Mouse (Mus musculus) adipocyte (in vitro differentiated cells): ENCODE measurements around the gene Galnt7.
"Not testable (repeated sequence)": the region's sequence is repeated elsewhere in the genome, so short reads cannot be mapped to it uniquely, and the experiment has no call there.

Experiments
- DNase-seq: peaks from one replicate; pipeline ENCODE4 v3.0.0-alpha.2; 2016; ENCODE audit warnings: low spot score

Gene Galnt7

DNA sequence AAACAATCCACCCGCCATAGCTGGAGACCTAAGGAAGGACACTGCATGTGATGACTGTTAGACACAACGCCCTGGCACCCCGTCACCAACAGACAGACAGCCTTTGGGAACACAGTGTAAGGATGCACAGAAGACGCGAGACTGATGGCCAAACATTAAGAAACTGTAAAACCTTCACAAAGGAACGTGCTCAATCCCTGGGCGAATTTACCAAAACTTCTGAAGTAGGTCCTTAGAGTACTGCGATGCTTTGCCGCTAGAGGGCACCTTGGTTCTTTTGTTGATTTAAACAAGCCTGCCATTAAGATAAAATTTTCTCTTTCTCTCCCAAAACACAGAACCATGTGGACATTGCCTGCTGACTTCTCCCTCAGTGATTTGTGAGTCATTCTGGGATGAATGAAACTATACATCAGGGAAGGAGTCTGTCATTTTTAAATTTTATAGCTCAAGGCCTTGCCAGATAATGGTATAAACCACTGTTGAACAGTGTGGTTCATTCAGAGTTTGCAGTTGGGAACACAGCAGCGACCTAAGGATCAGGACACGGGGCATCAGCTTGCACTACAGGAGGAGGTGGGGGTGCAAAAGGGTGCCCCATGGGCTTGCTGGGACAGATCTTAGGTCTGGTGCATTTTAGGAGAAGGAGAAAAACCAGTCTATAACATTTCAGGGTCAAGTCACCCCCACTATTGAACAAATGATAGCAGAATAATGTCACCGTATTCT, 112.6 kb downstream of the Galnt7 start:
- peak; percentile 81 for DNase-seq

DNA sequence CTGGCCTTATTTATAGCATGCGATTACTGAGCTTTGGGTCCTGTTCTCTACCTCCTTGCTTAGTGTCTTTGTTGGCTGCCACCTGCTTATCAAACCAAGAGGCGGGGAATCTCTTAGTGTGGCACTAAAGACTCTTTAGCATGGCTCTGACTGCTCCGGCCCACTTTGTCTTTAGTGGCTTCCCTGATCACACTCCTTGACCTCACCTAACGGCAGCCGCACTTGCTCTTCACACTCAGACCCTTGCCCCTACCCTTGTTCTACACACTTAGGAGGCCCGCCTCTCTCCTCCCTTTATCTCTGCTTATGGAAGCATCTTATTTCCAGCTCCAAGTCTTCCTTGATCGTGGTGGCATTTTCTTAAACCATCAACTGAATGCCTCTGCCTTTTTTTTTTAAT, 114.2 kb downstream of the Galnt7 start:
- no peak for DNase-seq

DNA sequence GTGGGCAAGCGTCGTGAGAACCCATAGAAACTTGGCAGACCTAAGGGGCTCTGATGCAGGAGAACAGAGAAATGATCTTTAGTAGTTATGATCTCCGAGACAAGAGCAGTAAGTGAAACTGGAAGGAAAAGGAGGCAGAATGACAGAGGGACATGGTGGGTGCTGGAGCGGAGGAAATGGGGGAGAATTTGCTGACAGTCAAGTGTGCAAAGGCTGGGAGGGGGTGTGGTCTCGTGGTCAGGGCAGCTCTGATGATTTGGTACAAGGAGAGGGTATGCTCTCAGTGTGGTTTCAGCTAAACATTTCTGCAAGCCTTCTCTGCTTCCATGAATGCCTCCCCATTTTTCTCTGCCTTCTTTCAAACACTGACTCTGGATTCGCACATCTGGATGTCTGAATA, 116.7 kb downstream of the Galnt7 start:
- no peak for DNase-seq

- no peak for DNase-seq
Measured at GRCm38 (mm10) chr8:57534495-57534894, 118.3 kb downstream of the Galnt7 start.

GRCm38 (mm10) chr8:57533106-57533505, 119.7 kb downstream of the Galnt7 start:
- no peak for DNase-seq

GRCm38 (mm10) chr8:57532223-57532622, 120.6 kb downstream of the Galnt7 start:
- DNase-seq, result peak; percentile 29

DNA sequence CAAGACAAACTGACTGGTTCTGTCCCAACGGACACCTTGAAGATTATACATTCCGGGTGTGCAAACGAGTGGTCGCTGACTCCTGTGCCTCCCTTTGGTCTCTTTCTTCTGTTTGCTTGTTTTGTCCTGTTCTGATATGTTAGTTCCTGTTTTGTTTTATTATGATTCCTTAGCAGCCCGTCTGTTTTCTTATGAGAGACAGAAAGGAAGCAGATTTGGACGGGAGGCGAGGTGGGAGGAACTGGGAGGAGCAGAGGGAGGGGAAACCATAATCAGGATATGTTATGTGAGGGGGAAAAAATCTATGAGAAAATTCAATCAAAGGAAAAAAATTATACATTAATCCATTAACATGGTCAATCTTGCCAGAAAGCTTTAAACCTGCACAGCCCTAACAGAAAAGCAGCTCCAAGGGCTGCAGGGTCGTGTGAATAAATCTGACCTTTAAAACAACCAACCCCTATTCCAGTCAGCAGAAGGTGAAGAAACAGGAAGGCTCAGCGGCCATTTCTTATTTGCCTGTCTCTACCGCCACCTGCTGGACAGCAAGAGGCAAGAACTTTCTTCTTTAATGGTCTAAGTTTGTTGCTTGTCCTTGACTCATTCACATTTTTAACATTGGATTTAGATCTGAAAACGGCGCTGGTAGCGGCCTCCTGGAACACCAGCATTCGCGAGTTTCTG, 122.0 kb downstream of the Galnt7 start:
- DNase-seq, result peak; percentile 90

DNA sequence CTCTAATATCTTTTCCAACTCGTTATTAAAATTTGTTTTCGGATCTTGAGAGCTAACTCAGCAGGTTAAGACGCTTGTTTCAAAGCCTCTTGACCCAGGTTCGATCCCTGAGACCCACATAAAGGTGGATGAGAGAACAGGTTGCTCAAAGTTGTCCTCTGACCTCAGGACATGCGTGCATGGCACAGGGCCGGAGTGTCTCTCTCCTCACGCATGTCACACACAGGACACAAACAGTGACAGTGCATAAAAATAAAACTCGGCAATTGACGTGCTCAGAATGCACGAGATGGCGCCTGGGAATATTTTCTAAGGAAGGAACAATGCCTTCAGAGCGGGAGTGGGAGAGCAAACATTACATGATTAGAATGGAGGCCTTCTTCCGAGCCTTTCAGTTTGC, 122.6 kb downstream of the Galnt7 start:
- no peak for DNase-seq

DNA sequence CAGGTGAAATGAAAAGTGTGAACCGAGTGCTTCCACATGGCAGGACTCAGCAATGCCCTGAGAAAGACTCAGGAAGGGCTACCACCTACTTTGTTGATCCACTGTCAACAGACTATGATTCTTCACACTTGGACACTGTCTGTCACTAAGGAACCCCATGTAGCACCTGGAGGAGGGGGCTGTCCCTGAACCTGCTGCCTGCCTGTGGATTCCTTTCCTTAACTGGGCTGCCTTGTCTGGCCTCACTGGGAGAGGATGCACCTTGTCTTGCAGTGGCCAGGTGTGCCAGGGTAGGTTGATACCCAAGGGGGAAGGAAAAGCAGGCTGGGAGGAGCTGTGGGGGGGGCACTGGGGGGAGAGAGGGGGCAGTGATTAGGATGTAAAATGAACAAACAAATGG, 124.8 kb downstream of the Galnt7 start:
- DNase-seq, result no peak

- DNase-seq, result no peak
Measured at GRCm38 (mm10) chr8:57520186-57520786, 132.5 kb downstream of the Galnt7 start.

- DNase-seq, result no peak
Measured at GRCm38 (mm10) chr8:57517723-57518122, 135.1 kb downstream of the Galnt7 start.

DNA sequence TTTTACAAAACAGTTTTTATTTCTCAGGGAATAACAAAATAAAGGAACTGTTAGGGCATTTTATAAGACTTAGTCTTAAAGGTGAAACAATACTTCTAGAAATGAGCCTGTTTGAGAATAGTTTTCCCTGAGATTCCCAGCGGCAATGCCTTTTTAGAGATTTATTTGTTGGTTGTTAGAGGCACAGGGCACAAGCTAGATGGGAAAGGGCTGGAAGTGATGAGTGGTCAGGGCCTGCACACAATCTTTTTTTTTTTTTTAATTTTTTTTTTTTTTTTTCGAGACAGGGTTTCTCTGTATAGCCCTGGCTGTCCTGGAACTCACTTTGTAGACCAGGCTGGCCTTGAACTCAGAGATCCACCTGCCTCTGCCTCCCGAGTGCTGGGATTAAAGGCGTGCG, 136.1 kb downstream of the Galnt7 start:
- not testable (repeated sequence) for DNase-seq

GRCm38 (mm10) chr8:57513178-57513661, 139.6 kb downstream of the Galnt7 start:
- not testable (repeated sequence) for DNase-seq

GRCm38 (mm10) chr8:57512141-57513056, 140.4 kb downstream of the Galnt7 start:
- peak; percentile 40 for DNase-seq

GRCm38 (mm10) chr8:57511316-57512118, 141.3 kb downstream of the Galnt7 start, which contains the start of gene Hmgb2:
Hmgb2 (plus strand) TSS chr8:57511907.
- peak; percentile 99 for DNase-seq

DNA sequence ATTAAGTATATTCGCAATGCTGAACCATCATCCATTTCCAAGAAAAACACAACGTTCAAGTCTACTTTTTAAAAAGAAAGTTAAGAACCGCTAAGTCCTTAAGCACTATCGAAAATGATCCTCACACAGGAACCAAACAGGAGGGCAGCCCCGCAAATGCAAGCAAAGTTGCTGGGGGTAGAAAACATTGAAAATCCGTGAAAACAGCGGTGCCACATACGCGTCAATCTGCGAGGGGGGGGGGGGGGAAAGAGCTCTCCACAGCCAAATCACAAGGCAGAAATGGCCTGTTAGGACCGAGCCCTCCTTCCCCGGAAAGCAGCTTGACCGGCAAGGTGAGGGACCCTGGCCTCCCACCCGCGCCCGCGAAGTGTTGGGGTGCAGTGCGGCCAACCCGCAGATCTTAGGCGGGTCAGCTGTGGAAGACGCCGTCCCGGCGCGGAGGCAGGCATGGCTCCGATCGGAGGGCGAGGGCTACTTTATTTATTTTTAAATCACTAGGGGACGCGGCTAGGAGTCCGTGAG, 142.0 kb downstream of the Galnt7 start:
- no peak for DNase-seq

DNA sequence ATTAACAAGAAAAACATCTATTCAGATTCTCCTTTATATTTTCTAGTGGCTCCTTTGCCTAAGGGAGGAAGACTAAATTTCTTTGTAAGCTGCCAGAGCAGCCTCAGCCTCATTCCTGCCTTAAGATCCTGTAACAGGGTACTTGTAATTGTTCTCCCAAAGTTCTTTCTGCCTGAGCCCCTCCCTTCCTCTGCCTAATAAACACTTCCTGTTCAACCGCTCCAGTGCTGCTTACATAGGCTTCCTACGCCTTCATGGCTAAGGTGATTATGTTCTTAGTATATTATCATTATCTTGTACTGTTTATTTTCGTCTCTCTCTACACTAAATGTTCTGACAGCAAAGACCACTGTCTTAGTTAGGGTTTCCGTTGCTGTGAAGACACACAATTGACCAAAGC, 144.2 kb downstream of the Galnt7 start:
- no peak for DNase-seq

DNA sequence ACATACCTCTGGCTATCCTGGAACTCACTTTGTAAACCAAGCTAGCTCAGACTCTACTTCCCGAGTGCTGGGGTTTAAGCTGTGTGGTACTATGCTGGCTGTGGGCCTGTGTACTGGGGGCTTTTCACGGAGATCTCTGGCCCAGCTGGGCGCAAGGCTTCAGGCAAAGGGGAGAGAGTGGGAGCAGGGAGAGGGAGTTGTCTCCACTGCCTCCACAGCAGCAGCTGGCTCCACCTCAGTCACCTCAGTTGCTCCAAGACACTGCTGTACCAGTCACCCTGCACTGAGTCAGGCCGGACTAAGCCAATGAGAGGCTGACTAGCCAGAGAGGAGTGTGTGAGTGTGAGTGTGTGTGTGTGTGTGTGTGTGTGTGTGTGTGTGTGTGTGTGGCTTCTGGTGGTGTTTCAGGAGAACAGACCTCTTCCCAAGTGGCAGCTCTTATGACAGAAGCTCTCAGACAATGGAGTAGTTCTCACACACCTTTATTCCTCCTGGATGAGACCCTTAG, 145.2 kb downstream of the Galnt7 start:
- DNase-seq, result no peak

DNA sequence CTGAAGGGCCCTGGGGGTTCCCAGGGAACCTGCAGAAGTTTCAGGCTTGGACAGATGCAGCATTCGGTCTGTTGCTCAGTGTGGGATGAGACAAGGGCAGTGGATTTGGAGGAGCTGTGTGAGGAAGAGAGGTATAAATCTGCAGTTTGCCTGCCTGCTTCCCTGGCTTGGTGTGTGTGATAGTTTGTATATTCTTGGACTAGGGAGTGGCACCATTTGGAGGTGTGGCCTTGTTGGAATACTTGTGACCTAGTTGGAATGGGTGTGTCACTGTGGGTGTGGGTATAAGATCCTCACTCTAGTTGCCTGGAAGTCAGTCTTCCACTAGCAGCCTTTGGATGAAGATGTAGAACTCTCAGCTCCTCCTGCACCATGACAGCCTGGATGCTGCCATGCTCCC, 147.3 kb downstream of the Galnt7 start:
- DNase-seq, result not testable (repeated sequence)

- peak; percentile 45 for DNase-seq
Measured at GRCm38 (mm10) chr8:57503641-57504040, 149.2 kb downstream of the Galnt7 start.
